Mouse (Mus musculus): Measurements from ENCODE around the gene Sh3bp4.
A peak's percentile ranks its signal among the peaks of the same experiment; 100 is the strongest.

Sh3bp4 gene

GRCm38 (mm10) chr1:89070103-89070700, at the start of gene Sh3bp4:
Gene Sh3bp4 (plus strand): TSS chr1:89070415.
- DNase-seq (ENCODE audit: low spot score) = peak; percentile 86

- no peak for DNase-seq (ENCODE audit: low spot score)
These were observed 47.2 kb upstream of the Sh3bp4 start for GRCm38 (mm10) chr1:89022997-89023396.

GRCm38 (mm10) chr1:89024696-89025612, 45.3 kb upstream of the Sh3bp4 start:
- DNase-seq (ENCODE audit: low spot score) = no peak

GRCm38 (mm10) chr1:89026040-89026439, 44.2 kb upstream of the Sh3bp4 start:
- DNase-seq (ENCODE audit: low spot score) = no peak

- no peak for DNase-seq (ENCODE audit: low spot score)
These were observed 40.9 kb upstream of the Sh3bp4 start for GRCm38 (mm10) chr1:89029136-89029927.

GRCm38 (mm10) chr1:89033661-89034060, 36.6 kb upstream of the Sh3bp4 start:
- DNase-seq (ENCODE audit: low spot score) = no peak

- DNase-seq (ENCODE audit: low spot score) = no peak
These were observed 36.2 kb upstream of the Sh3bp4 start for GRCm38 (mm10) chr1:89034061-89034460.

- DNase-seq (ENCODE audit: low spot score) = no peak
These were observed 35.1 kb upstream of the Sh3bp4 start for GRCm38 (mm10) chr1:89035115-89035514.

GRCm38 (mm10) chr1:89039836-89040235, 30.4 kb upstream of the Sh3bp4 start:
- DNase-seq (ENCODE audit: low spot score) = no peak

- DNase-seq (ENCODE audit: low spot score) = no peak
These were observed 28.9 kb upstream of the Sh3bp4 start for GRCm38 (mm10) chr1:89041290-89041689.

- no peak for DNase-seq (ENCODE audit: low spot score)
These were observed 28.1 kb upstream of the Sh3bp4 start for GRCm38 (mm10) chr1:89042081-89042480.

GRCm38 (mm10) chr1:89042956-89043355, 27.3 kb upstream of the Sh3bp4 start:
- DNase-seq (ENCODE audit: low spot score) = no peak

- DNase-seq (ENCODE audit: low spot score) = no peak
These were observed 24.8 kb upstream of the Sh3bp4 start for GRCm38 (mm10) chr1:89045403-89045802.

GRCm38 (mm10) chr1:89049506-89049905, 20.7 kb upstream of the Sh3bp4 start:
- DNase-seq (ENCODE audit: low spot score) = no peak

- no peak for DNase-seq (ENCODE audit: low spot score)
These were observed 14.0 kb upstream of the Sh3bp4 start for GRCm38 (mm10) chr1:89056175-89056574.

GRCm38 (mm10) chr1:89057430-89057829, 12.8 kb upstream of the Sh3bp4 start:
- DNase-seq (ENCODE audit: low spot score) = no peak

GRCm38 (mm10) chr1:89058011-89058410, 12.2 kb upstream of the Sh3bp4 start:
- no peak for DNase-seq (ENCODE audit: low spot score)

GRCm38 (mm10) chr1:89062977-89063376, 7.2 kb upstream of the Sh3bp4 start:
- no peak for DNase-seq (ENCODE audit: low spot score)

GRCm38 (mm10) chr1:89063800-89064199, 6.4 kb upstream of the Sh3bp4 start:
- DNase-seq (ENCODE audit: low spot score) = no peak

GRCm38 (mm10) chr1:89068812-89069211, 1.4 kb upstream of the Sh3bp4 start:
- DNase-seq (ENCODE audit: low spot score) = no peak

- DNase-seq (ENCODE audit: low spot score) = no peak
These were observed 624 bp upstream of the Sh3bp4 start for GRCm38 (mm10) chr1:89069479-89070102.

GRCm38 (mm10) chr1:89070871-89071361, 701 bp downstream of the Sh3bp4 start:
- DNase-seq (ENCODE audit: low spot score) = no peak

Data from layer of hippocampus, adult 9-10 months (tissue).